In the genomic region with DNA sequence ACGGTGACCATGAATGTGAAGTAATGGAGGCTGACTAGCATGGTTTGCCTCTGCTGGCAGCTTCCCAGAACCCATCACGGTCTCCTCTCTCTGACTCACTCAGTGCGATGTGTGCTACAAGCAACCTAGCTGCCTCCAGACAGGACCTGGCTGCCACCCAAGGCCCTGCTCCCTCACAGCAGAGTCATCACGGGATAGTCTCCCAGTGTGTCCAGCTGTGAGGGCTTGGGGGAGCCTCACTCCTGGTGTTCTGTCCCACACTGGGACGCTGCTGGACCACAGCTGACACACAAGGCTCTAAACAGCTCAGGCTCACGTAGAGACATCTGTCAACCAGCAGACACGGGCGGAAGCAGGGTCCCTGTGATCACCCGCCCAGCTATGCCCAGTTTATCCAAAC, we compare ENCODE assay signal across 8 mouse cellular contexts.
DNase-seq lines count a peak whose midpoint lies in the region; ATAC-seq lines count a peak whose summit lies in the region.

No protein-coding gene starts in this region.

- H3K4me2 ChIP-seq in kidney, embryonic 16.5 days (replicated peaks; ENCODE audit: low read depth, low read length), result no peak overlapping the region

- H3K4me3 ChIP-seq in kidney, embryonic 16.5 days (ENCODE audit: low read length), result no peak overlapping the region

- no peaks in the 10 kb centered on the region for H3K9me3 ChIP-seq in kidney, embryonic 16.5 days (ENCODE audit: low read length)

- peak; percentile 14 for DNase-seq in kidney, adult 9 months
- no peak for DNase-seq in kidney, adult 18-20 months
- peak; percentile 95 for DNase-seq in adrenal gland, postnatal 25 days
- DNase-seq in gastrocnemius, postnatal 14 days, result peak; percentile 92
- DNase-seq in lung, postnatal 14 days, result peak; percentile 84
- peak; percentile 49 for DNase-seq in urinary bladder, adult 2 months (ENCODE audit: low spot score)
- no peak for DNase-seq in embryo, embryonic 9.5 days (ENCODE audit: extremely low spot score)

- no peak overlapping the region for H3K27ac ChIP-seq in kidney, embryonic 16.5 days (ENCODE audit: low read length)

- peak; percentile 72 for ATAC-seq in kidney, embryonic 16.5 days (ENCODE audit: low FRiP score, low TSS enrichment)

- WGBS in kidney, embryonic 16.5 days, result 33% methylated on average over 9 of the region's 9 CpGs

- intact Hi-C loops in gastrocnemius, postnatal 14 days (cut with DNase I; ENCODE audit: low total_unique reads), result no loop called here

- H3K36me3 ChIP-seq in kidney, embryonic 16.5 days (ENCODE audit: insufficient read depth, low read length), result peaks cover 13% of the 10 kb centered on the region

- no peaks in the 10 kb centered on the region for H3K27me3 ChIP-seq in kidney, embryonic 16.5 days (ENCODE audit: insufficient read depth, low read length)

- H3K9ac ChIP-seq in kidney, embryonic 16.5 days (replicated peaks; ENCODE audit: low read length), result no peak overlapping the region

- H3K4me1 ChIP-seq in kidney, embryonic 16.5 days (ENCODE audit: insufficient read depth, low read length), result peaks cover 18% of the 10 kb centered on the region

Comparison
In these comparisons a context has a peak if more than half of its experiments do, and no peak if none do; other contexts are left out.
1. DNase-seq: peak in kidney, adult 9 months (single experiment), adrenal gland, postnatal 25 days (single experiment), gastrocnemius, postnatal 14 days (single experiment), lung, postnatal 14 days (single experiment) and urinary bladder, adult 2 months (single experiment); none in kidney, adult 18-20 months (single experiment) and embryo, embryonic 9.5 days (single experiment).